17 mouse cellular contexts compared by ENCODE assay signal in genomic region chr6:85713105-85713504, GRCm38 (mm10). TPM values are rescaled to one million over a fixed set of nuclear protein-coding genes. Genes with fewer than 3 reads are reported as not detected.
DNase-seq lines count a peak whose midpoint lies in the region; ATAC-seq and TF ChIP-seq lines count a peak whose summit lies in the region.
"Not testable (repeated sequence)": the region's sequence is repeated elsewhere in the genome, so short reads cannot be mapped to it uniquely, and the experiment has no call there.
"Had no signal": no experiment of that assay in that cellular context is flagged by ENCODE, and none has a peak within 500 bp of the region (broad histone marks: within the 10 kb centered on the region; RNA-seq: fewer than 3 reads in every experiment).

TSS of gene Nat8f7 (minus strand) at chr6:85713205.

- TF ChIP-seq EP300 in lung, postnatal 0 days (IDR thresholded peaks at IDR 0.05) = not testable (repeated sequence)

- not testable (repeated sequence) for H3K9ac ChIP-seq in lung, postnatal 0 days (replicated peaks; ENCODE audit: low read depth)

- H3K9me3 ChIP-seq in lung, postnatal 0 days (ENCODE audit: low read length) = not testable (repeated sequence)

- 70% methylated on average over 10 of the region's 10 CpGs for WGBS in lung, postnatal 0 days

- H3K4me3 ChIP-seq in layer of hippocampus, adult 2 months; lung, postnatal 0 days (ENCODE audit: low read depth, low read length): not testable (repeated sequence)

- not testable (repeated sequence) for H3K4me1 ChIP-seq in lung, postnatal 0 days (ENCODE audit: insufficient read depth, low read depth, low read length)

- H3K27ac ChIP-seq in layer of hippocampus, adult 2 months; lung, postnatal 0 days (ENCODE audit: low read length): not testable (repeated sequence)

- DNase-seq in Muller cell, postnatal 12 days (ENCODE audit: inconsistent ontology term) = peak; percentile 0
- DNase-seq in cerebellum, postnatal 14 days = peak; percentile 3 to 21
- peak; percentile 0 for DNase-seq in gonadal fat pad, adult 2 months (ENCODE audit: low read depth)
- DNase-seq in layer of hippocampus, adult 2 months (ENCODE audit: low spot score in 2 of 2); lung, postnatal 0 days (ENCODE audit: low spot score): not testable (repeated sequence)
- peak; percentile 4 for DNase-seq in retina, postnatal 1 day
- DNase-seq in thymus, postnatal 4 days = peak; percentile 4

- H3K4me2 ChIP-seq in lung, postnatal 0 days (replicated peaks; ENCODE audit: low read depth, low read length) = not testable (repeated sequence)

- TF ChIP-seq CTCF in layer of hippocampus, adult 2 months (conservative IDR thresholded peaks at IDR 0.05) = peak; percentile 38
- TF ChIP-seq CTCF in lung, postnatal 0 days (IDR thresholded peaks at IDR 0.05) = peak; percentile 13

- not testable (repeated sequence) for H3K27me3 ChIP-seq in lung, postnatal 0 days (replicated peaks; ENCODE audit: insufficient read depth, low read length)

- not testable (repeated sequence) for H3K36me3 ChIP-seq in lung, postnatal 0 days (ENCODE audit: insufficient read depth, low read length)

- ATAC-seq in lung, postnatal 0 days = not testable (repeated sequence)

RNA-seq across cellular contexts. Expression of gene Nat8f7, which starts in this region (rescaled TPM):
- 0.15 and 0.19 TPM in 2 replicates for polyA plus RNA-seq in gonadal fat pad, adult 2 months (2012; rRNA removed)
- total RNA-seq in layer of hippocampus, adult 2 months (2021) = 1 to 10 TPM; 3.7 to 4.8 TPM
- polyA plus RNA-seq in lung, postnatal 0 days (2015; fragmentation: Nextera tagmentation; extraction: Ambion mirVana) = not detected in 2 replicates
- total RNA-seq: gastrocnemius, postnatal 36 days; heart, postnatal 14 days; hematopoietic stem cell, adult 5-6 weeks; hindbrain, postnatal 0 days had no signal
- polyA plus RNA-seq: brain, embryonic 14.5 days; C2C12; embryonic facial prominence, embryonic 13.5 days; forebrain, embryonic 12.5 days; heart, embryonic 11.5 days; heart, embryonic 15.5 days; hindbrain, postnatal 0 days had no signal

Comparison
In these comparisons a context has a peak if more than half of its experiments do, and no peak if none do; other contexts are left out.
1. Peak in DNase-seq in gonadal fat pad, adult 2 months; RNA of the gene not detected or under 1 TPM.